Mouse (Mus musculus) WW6 (cell line): ENCODE data around the gene Pdzd7.

Experiments
- DNase-seq: peaks from one replicate; pipeline ENCODE4 v3.0.0-alpha.2; 2013; ENCODE audit warnings: low read depth, low spot score

Gene Pdzd7

DNA sequence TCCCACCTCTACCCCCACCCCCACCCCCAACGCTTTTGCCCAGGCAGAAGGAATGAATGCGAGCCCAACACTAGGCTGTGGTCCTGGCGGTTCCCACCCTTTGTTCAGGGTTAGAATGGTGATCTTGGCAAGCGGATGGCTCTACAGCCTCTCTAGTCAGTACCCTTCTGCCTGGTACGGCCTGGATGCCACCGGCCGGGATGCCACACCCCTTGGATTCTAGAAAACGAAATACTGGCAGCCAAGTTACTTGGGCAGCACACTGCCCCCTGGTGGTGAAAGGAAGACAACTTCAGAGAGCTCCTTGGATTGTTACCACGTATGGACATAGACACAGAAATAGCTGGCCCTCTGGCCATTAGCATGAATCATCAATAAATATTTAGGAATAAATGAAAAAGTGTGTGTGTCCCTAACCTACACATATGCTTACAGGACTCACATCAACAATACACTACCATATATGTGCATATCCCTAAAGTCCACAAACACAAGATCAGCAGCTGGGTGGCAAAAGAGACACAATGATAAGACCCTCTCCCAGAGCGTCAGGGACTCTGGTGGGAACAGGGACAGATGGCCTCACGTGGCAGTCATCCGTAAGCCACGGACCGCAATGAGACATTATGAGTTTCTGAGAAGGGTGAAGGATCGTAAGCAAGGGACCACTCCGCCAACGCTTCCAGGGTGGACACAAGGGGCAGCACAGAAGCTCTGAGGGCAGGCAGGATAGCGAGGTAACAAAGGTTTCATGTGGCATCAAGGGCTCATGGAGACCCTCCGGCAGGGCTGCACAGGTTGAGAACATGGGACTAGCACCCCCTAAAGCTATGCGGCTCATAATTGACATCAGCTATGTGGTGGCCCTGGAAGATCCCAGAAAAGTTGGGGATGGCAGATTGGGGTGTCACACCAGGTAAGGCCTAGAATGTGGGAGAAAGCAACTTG is 14.5 kb downstream of the Pdzd7 start:
- DNase-seq: no peak

DNA sequence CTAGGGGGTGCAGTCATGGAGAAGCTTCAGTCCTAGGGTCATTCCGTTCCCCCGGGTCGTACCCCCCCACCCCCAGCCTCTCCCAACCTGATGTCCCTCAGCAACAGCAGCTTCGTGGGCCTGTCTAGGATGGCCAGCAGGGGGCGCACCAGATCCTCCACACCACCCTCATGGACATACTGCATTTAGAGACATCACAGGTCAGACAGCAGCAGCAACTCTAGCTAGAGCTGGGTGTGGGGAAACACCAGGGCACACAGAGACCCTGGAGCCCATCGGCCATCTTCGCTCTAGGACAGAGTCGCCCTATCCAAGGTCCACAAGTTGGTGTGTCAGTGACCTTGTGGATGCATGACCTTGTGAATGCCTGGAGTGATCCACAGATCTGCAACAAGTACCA is 15.4 kb downstream of the Pdzd7 start:
- no peak for DNase-seq

DNA sequence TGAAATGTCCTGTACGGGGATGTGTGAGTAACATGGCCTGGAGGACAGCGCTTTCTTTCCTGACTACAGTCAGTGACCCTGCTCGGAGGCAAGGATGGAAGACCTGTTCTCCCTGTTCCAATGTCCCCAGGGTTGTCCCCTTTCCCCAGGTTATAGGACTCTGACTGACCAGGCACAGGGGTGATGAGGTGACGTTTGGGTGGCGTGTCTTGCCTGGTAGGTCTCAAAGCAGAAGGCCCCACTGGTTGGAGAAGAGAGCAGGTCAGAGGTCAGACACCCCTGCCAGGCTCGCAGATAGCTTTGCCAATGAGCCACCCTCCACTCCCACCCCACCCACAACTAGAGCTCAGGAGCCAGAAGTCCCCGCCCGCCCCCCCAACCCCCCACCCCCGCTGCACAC is 15.9 kb downstream of the Pdzd7 start:
- DNase-seq: no peak

DNA sequence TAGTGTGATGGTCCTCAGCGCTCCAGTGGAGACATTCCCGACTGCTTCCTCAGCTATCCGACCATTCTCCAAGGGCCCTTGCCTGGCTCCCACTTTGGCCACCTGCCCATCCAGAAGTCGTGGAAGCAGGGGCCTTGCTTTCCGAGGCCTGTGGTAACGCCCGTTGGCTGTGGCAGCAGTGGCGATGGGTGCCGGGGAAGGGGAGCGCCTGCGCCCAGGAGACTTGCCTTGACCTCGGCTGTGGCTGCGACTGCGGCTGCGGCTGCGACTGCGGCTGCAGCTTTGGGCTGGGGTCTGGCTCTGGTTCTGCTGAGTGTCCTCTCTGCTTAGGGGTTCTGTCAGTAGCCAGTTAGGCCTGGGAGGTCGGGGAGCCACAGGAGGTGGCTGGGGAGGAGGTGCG is 16.8 kb downstream of the Pdzd7 start:
- no peak for DNase-seq

DNA sequence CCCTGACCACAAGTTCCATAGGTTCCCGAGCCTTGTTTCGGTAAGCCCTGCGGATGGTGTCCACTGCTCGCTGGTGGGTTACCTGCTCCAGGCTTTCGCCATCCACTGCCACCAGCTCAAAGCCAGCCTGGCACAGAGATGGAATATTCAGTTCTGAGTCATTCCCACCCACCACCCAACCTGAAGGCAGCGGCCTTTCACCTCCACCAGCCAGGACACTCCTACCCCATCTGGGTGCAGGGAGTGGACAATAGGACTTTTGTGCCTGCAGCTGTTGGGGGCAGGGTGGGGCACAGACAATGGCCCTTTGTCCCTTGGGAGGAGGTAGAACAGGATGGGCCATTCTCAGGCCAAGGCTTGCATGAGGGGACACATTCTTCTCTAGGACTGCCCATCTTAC is 17.7 kb downstream of the Pdzd7 start:
- DNase-seq: no peak

DNA sequence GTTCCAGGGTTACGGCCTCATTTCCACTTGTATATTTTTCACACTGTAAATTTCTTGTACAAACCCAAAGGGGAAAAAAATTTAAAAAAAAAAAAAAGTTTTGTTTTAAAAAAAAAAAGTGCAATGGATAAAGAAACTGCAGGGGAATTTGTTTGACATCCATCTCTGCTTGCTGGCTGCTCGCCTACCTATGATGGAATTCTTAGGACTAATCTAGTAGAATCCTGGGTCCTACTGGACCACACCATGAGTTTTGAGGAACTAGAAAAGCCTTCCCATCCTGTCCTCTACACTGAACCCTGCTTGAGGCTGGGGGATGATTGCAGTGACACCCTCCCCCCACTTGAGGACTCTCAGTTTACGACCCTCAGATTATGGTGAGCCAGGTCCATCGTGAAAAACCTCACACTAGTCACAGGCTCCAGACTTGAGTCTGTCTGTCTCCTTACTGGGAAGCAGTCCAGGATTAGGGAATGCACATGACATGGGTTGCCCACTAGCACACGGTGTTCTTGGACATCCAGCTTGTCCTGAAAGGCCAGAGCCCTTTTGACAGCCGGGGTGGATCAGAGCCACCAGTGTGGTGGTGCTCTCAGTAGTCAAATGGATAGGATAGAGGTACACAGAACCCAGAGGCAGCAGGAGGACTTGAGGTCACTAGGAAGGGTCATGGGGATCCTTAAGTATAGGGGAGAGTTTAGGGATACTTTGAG is 18.4 kb downstream of the Pdzd7 start:
- no peak for DNase-seq

DNA sequence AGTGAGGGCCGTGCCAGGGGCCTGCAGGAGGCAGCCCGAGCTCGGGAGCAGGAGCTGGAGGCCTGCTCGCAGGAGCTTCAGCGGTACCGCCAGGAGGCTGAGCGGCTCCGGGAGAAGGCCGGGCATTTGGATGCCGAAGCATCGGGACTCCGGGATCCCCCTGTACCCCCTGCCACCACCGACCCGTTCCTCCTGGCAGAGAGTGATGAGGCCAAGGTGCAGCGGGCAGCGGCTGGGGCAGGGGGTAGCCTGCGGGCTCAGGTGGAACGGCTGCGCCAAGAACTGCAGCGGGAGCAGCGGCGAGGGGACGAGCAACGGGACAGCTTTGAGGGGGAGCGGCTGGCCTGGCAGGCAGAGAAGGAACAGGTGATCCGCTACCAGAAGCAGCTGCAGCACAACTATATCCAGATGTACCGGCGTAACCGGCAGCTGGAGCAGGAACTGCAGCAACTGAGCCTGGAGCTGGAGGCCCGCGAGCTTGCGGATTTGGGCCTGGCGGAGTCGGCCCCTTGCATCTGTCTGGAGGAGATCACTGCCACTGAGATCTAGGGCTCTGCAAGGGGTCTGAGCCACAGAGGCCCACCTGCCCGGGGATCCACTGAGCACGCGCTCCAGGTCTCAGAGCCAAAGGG is 19.5 kb downstream of the Pdzd7 start:
- DNase-seq: no peak

DNA sequence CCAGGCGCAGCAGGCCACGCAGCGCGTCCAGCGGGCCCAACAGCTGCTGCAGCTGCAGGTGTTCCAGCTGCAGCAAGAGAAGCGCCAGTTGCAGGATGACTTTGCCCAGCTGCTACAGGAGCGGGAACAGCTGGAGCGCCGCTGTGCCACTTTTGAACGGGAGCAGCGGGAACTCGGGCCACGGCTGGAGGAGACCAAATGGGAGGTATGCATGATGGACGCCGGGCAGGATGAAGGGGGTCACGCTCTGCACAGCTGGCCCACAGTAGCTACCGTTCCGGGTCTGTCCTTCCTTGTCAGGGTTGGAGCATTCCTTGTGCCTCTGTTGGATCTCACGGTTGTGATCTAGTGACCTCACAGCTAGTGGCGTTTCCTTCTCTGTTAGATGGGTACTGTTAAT is 20.7 kb downstream of the Pdzd7 start:
- no peak for DNase-seq

DNA sequence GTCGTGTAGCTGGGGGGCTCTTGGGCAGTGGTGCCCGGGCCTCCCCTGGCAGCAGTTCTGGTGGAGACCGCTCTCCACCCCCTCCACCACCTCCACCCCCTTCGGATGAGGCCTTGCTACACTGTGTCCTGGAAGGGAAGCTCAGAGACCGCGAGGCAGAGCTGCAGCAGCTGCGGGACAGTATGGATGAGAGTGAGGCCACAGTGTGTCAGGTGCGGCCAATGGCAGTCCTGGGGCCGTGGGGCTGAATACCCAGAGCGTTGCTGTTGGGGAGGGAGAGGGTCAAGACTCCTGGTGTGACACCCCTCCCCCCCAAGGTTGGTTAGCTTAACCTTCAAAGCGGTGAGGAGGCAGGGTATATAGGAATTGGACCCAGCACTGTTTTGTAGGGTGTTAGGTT is 21.5 kb downstream of the Pdzd7 start:
- no peak for DNase-seq

DNA sequence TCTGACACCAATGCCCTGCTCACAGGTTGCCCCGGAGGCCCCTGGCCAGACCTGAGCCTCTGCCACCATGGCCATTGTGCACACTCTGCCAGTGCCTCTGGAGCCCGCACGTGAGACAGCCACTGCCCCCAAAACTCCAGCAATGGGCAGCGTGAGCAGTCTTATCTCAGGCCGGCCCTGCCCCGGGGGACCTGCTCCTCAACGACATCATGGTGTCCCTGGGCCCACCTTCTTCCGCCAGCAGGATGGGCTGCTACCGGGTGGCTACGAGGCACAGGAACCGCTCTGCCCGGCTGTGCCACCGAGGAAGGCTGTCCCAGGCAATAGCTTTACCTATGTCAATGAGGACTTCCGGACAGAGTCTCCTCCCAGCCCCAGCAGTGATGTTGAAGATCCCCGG is 24.2 kb downstream of the Pdzd7 start:
- DNase-seq: no peak

DNA sequence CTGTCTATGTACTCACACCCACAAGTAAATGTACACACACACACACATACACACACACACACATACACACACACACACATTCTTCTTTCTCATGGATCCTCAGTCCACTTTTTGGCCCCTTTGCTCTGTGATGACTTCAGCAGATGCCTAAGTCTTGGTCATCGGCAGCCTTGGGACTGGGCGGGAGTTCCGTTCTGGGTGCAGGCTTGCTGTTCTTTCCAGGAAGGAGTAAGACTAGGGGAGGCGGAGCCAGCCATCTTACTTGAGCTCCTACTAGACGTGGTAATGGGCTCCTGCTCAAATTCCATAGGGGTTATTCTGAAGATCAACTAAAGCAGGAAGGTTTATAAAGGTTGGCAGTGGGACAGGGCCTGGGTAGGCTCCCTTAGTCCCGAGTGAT is 25.2 kb downstream of the Pdzd7 start:
- no peak for DNase-seq

DNA sequence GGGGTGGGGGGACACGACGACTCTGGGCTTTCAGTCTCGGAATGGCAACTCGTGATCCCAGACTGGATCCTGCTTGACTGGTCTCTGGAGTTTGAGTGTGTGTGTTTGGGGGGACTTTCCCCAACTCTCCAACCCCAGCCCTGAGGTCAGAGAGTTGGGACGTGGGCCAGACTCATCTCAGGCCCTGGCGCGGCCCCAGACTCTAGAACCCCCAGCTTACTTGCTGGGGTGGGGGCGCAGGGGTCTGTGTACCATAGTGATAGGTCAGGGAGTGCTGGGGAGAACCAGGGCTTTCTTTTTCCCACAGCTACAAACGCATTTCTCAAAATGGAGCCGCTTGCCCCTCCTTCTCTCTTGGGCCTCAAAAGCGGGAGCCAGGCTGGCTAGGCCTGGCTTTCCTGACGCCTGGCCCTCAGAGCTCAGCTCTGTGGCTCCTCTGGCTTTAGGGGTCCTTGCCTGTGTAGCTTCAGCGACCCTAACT is 27.1 kb downstream of the Pdzd7 start:
- no peak for DNase-seq

DNA sequence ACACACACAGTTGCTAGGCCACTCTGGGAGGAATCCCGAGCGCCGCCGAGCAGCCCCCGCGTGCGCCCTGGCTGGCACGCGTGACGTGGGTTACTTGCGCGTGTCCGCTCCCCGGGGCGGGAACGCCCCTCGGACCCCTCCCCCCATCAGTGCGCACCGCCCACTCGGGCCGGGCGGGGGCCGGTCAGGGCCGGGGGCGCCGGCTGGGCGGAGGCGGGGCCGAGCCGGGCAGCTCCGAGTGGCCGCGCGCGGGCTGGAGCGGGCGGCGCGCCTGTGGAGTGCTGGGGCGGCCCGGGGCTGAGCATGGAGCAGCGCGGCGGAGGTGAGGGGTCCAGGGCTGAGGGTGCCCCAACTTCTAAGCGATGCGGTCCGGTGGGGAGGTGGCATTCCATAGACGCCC is 27.6 kb downstream of the Pdzd7 start:
- DNase-seq: no peak

DNA sequence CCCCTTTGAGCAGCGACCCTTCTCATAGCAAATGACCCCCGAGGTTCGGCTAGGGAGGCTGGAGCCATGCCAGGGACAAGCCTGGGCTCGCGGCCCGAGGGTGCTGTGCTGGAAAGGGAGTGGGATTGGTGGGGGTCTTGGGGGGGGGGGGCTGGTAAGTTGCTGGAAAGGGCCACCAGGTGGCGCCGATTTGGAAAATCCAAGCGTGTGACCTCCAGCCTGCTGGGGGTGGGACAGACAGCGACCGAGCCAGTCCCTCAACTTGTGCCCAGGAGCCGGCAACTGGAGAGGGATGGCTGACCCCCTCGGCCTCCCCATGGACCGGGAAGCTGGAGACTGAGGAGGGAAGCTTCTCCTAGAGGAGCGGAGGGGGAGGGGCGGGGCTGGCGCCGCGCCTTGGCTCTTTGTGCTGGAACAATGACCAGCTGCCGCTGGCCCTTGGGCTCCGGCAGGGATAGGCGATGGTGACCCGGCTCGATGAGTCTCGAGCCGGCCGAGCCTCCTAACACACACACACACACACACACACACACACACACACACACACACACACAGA is 28.2 kb downstream of the Pdzd7 start:
- no peak for DNase-seq

DNA sequence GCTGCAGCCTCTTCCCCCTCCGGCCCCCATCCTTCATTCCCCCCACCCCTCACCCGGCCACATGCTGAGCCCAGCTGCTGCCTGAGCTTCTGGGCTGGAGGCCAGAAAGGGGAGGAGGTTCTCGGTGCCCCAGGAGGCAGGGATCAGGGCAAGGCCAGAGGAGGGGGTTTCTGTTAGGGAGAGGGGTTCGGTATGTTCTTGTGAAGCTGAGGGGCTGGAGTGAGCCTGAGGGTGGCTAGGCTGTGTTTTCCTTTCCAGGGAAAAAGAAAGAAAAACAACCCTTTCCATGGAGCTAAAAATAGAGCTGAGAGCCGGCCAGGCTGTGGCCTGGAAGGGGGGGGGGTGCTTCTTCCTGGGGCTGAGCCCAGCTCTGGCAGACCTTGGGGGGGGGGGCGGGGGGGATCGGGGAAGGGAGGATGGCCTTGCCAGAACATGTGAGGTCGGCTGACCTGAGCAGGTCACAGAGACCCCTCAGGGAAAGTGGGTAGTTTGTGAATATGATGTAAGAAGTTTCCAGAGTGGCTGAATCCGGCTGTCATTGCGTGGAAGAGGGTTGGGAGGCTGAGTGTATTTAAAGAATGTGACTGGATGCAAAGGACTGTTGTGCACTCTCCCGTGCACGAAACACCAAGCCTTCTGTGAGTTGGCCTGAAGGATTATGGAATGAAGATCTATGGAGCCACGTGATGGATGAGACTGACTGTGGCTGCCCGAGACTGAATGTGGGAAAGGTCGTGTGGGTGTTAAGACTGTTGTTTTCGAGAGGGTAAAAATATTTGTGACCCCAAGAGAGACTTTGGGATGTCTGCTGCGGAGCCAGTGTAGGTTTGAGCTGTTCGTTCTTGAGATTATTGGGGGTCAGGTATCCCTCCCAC is 28.9 kb downstream of the Pdzd7 start:
- DNase-seq: no peak

DNA sequence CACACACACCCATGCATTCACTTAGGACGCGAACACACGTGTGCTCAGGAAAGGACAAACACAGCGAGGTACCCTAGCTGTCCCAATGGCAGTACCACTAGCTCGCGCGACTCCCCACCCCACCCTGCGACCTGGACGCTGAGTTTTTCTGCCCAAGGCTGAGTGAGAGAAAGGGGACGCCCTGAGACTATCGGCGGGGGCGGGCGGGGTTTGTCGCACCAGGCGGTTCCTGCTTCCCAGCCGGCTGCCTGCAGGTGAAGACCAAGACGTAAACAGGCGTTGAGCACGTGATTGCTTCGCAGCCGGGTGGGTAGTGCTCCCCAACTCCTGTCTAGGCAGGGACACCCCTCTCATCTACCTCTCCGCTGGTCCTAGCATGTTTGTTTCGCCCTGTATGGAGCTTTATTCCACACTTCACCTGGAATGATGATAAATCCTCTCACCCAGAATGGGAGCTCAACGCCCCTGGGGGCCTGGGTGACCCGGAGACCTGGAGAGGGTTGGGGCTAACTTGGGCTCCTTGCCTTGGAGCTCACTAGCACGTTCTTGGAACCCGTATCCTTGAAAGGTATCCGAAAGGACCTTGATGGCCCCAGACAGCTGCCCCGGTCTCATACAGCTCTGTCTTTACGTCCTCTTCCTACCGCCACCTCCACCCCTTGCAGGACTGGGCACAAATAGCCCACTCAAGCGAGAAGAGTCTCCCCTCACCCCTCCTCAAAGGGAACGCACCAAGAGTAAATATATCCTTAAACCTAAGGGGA is 29.8 kb downstream of the Pdzd7 start:
- no peak for DNase-seq

DNA sequence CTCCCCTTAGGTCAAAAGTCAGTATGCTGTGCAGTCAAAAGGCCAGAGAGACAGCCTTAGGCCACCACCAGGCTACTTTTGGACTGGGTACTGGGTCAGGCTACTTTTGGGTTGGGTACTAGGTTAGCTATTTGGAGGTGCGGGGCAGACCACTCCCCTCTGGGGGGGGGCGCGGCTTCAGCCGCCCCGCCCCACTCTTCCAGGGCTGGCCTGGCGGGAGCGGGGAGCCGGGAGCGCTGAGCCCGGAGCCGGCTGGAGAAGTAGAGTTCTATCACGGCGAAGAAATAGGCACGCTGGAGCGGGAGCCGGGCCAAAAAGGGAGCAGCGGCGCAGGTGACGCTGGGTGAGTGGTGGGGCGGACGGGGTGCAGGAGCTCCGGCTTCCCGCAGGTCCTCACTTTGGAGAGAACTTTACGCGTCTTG is 30.5 kb downstream of the Pdzd7 start:
- DNase-seq: no peak

DNA sequence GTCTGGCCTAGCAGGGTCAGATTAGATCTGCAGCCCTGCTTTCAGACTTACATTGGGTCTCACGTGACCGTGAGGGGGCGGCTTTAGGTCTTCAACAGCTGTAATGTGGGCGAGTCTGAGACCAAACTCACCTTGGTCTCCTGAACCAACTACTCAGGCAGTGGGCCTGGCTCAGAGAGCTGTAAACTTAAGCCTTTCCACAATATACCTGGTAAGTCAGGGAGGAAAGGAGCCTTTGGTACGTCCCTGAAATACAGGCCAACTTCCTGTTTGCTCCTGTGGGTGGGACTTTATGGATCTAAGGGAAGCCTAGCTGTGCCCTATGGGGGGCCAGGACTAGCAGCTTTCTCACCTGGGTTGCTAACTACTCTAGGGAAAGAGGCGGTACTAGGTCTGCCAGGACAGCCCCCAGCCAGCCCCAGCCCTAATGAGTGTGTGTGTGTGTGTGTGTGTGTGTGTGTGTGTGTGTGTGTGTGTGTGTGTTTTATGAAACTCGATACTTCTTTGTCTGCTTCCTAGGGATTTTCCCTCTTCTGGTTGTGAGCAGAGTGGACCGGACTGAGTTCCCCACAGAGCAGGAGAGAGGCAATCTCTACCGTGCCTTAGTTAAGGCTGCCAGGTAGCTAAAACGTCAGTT is 31.1 kb downstream of the Pdzd7 start, which contains the start of gene Lzts2:
Gene Lzts2 (plus strand): TSS at position 80 of the 637 bp plus-strand sequence.
- no peak for DNase-seq

DNA sequence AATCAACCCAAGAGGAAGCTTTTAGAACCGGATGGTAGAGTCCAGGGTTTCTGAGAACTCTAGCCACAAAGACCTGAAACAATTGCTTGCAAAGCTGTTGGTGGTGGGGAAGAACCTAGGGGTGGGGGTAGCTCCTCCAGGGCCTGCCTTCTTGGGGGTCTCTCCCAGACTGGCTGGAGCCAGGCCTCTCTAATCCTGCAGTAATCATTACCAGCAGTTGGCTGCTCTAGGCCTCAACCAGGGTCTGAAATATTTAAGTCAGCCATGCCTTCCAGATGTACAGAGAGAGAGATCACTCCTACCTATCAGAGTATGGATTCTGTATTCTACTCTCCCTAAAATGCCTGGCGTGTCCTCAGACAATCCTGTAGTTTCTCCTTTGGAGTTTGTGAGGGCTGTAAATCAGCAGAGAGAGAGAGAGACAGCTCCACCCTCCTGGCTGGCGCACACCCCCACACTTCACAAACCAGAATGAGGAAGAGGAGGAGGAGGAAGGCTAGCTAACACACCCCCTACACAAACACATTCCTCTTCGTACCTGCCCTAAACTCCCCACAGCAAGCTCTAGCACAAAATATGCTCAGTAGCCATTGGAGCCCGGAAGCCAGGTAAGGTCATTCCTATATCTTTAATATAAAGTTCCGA is 31.8 kb downstream of the Pdzd7 start:
- DNase-seq: no peak
